Mouse (Mus musculus): ENCODE results near the gene Cpt1b.
"Not testable (repeated sequence)": the region's sequence is repeated elsewhere in the genome, so short reads cannot be mapped to it uniquely, and the experiment has no call there.

Cpt1b gene

GRCm38 (mm10) chr15:89432946-89433345 is 7.3 kb upstream of the Cpt1b start:
- no peak for DNase-seq (ENCODE audit: low spot score in 2 of 2)

DNA sequence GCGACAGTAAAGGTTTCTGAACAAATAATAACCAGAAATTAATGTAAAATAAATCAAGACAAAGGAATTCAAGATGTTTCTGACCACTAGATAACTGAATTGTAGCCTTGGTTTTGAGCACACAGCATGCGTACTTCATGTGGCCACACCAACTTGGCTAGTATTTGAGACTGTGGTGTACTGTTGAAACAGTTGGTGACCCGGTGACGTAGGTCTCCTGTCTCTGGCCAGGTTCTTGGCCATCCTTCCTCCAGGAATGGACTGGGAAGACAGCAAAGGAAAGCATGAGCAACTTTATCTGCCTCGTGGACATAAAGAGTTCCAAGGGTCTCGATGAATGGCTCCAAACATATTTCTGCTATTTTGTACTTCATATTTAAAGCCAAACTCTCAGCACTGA is 6.1 kb upstream of the Cpt1b start:
- no peak for DNase-seq (ENCODE audit: low spot score in 2 of 2)

GRCm38 (mm10) chr15:89431271-89431670 is 5.6 kb upstream of the Cpt1b start:
- DNase-seq (ENCODE audit: low spot score in 2 of 2), result no peak

DNA sequence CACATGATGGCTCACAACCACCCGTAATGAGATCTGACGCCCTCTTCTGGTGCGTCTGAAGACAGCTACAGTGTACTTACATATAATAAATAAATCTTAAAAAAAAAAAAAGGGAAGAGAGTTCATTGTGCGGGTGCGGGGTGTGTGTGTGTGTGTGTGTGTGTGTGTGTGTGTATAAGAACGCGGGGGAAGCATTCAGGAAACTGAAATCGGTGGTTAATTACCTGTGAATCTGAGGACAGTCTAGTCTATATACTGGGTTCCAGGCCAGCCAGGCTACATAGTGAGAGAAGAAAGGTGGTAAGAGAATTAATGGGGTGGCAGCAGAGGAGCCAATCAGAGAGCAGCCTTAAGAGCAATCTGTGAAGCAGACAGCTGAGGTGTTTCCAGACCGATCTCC is 5.1 kb upstream of the Cpt1b start:
- DNase-seq (ENCODE audit: low spot score in 2 of 2), result not testable (repeated sequence)

DNA sequence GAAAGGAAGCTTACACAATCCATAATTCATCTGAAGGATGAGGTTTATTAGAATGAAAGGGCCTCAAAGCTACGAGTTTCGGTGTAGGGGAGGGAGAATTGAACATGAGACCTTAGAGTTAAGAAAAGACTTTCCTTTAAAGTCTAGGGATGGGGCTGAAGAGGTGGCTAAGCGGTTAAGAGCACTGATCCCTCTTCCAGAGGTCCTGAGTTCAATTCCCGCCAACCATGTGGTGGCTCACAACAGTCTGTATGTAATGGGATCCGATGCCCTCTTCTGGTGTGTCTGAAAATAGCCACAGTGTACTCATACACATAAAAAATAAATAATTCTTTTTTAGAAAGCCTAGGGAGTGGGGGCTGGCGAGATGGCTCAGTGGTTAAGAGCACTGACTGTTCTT is 4.7 kb upstream of the Cpt1b start:
- DNase-seq (ENCODE audit: low spot score in 2 of 2), result no peak

- DNase-seq (ENCODE audit: low spot score in 2 of 2), result peak; percentile 96 to 97
Observed at GRCm38 (mm10) chr15:89429352-89430221, 3.9 kb upstream of the Cpt1b start, which contains the start of the genes C730034F03Rik, Gm44502 and Chkb. TSS of gene C730034F03Rik (plus strand) at chr15:89429589. TSS of gene Gm44502 (minus strand) at chr15:89429696. TSS of gene Chkb (minus strand) at chr15:89429908.

GRCm38 (mm10) chr15:89428821-89429351 is 3.2 kb upstream of the Cpt1b start:
- DNase-seq (ENCODE audit: low spot score in 2 of 2), result no peak

DNA sequence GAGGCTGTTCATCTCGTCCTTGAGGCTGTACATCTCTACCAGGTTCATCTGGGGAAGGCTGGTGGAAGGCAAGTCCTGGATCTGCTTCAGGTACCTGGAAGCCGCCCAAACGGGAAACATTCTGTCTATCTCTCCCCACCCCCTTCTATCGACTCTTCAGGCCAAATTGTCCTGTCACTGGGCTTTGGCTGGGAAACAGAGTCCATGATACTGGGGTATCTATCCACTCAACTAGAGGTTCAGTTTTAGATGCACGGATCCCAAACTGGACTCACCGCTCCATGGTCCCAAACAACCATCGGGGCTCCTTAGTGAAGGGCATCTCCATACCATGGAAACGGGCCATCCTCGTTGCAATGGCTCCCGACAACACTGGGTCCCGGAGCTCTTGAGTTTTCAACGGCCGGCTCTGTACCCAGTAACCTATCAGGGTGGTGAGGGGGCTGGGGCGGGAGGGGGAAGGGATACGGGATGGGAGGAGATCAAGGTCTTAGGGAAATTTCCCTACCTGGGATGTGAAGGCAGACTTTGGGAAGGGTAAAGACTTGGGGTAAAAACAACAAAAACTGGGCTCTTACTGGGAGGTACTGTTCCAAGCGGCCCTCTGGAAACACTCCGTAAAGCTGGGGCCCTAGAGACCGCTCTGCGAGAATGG is 2.6 kb upstream of the Cpt1b start:
- no peak for DNase-seq (ENCODE audit: low spot score in 2 of 2)

DNA sequence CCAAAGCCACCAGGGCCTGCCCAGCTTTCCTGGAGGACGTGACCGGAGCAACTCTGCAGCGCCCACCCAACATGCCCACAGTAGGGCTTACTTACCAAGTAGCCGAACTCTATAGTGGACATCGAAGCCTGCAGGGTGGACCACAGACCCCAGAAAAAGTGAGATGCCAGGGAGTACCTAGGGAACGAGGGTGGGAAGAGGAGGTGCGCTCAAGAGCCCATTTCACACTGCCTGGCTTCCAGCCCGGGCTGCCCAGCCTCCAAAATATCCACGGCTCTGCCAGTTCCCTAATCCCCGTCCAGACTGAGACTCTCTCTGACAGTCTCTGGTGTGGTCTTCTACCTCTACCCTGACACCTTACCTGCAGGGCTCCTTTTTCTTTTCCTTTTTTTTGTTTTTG is 1.1 kb upstream of the Cpt1b start:
- no peak for DNase-seq (ENCODE audit: low spot score in 2 of 2)

DNA sequence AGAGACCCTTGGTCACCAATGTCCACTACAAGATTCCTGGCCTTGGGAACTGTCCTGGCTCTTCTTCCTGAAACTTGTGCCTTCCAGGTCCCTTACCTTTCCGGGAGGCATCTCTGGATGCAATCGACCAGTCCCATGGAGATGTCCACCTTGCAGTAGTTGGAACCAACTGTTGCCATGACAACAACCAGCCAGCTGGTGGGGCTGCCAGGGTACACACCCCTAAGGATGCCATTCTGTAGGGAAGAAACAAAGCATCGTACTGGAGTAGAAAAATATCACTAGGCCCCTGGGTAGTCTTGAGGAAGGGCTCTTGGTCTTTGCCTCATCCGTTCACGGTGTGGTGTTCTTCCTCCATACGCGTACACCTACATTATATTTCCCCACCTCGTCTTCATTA is 1.0 kb downstream of the Cpt1b start:
- DNase-seq (ENCODE audit: low spot score in 2 of 2), result no peak

GRCm38 (mm10) chr15:89421938-89422337 is 3.7 kb downstream of the Cpt1b start:
- DNase-seq (ENCODE audit: low spot score in 2 of 2), result no peak

GRCm38 (mm10) chr15:89415282-89415681 is 10.4 kb downstream of the Cpt1b start:
- DNase-seq (ENCODE audit: low spot score in 2 of 2), result no peak

- DNase-seq (ENCODE audit: low spot score in 2 of 2), result no peak
Observed at GRCm38 (mm10) chr15:89410118-89410517, 15.5 kb downstream of the Cpt1b start, which contains the start of gene Syce3. TSS of gene Syce3 (minus strand) at chr15:89410503.

- no peak for DNase-seq (ENCODE audit: low spot score in 2 of 2)
Observed at GRCm38 (mm10) chr15:89406691-89407090, 19.0 kb downstream of the Cpt1b start.

DNA sequence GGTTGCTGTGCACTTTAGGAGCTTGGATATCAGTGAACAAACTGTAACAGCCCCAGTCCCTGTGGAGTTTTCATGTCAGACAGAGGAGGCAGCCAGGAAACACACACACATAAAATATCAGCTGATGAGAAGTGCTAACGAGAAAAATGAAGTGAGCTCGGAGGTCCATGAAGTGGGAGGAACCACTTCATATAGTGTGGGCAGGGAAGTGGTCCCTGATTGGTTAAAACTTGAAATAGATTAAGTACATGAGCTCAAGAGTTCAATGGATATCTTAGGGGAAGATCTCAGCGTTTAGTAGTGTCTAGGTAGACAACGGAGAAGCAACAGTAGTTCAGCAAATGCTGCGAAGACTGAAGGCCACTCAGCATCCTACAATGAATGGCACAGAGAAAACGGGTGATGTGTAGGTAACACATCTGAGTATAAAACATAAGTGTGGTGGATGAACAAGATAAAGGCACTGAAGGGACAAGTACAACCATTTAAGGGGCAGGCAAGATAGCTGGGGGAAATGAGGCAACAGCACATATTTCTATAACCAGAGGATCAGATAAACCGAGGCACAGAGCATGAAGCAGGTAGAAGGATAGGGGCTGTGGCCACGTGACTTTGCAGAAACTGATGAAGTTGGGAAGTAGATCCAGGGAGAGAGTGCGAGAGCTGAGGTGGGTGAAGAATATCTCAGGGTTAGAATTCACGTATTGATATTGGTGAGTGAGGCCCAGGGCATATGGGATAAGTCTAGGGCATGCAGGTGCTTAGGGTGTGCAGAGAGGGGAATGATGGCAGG is 20.6 kb downstream of the Cpt1b start:
- no peak for DNase-seq (ENCODE audit: low spot score in 2 of 2)

DNA sequence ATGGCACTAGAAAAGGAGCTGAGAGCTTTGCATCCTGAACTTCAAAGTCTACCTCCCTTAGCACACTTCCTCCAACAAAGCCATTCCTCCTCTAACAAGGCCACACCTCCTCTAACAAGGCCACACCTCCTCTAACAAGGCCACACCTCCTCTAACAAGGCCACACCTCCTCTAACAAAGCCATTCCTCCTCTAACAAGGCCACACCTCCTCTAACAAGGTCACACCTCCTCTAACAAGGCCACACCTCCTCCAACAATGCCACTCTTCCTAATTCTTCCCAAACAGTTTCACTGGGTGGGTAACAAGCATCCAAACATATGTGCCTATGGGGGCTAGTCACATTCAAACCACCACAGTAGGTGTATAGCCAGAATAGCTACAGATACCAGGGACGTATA is 23.2 kb downstream of the Cpt1b start:
- DNase-seq (ENCODE audit: low spot score in 2 of 2), result no peak

DNA sequence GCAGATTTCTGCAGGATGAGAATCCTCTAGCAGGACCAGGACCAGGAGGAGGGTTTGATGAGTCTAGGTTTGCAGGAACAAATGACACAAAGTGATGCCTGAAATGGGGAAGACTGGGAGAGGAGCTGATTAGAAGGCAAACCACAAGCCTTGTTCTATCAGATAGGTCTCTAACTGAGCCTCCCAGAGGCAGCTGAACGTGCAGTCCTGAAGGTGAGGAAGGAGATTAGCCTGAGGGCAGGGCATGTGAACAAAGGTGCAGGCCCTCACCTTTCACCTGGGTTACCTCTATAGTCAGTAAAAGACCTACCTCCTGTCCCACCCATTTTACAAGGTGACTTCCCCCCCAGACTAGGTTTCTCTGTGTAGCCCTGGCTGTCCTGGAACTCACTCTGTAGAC is 25.9 kb downstream of the Cpt1b start:
- no peak for DNase-seq (ENCODE audit: low spot score in 2 of 2)

DNA sequence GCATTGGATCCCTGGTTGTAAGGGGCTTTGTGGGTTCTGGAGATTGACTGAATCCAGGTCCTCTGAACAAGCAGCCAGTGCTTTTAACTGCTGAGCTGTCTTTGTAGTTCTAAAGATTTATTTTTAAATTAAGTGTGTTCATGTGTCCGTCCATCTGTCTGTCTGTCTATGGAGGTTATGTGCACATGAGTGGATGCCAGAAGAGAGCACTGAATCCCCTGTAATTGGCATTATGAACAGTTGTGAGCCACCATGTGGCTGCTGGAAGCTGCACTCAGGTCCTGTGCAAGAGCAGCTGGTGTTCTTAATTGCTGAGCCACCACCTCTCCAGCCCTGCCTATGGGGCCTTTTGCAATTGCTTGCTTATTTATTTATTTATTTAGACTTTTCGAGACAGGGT is 27.5 kb downstream of the Cpt1b start:
- DNase-seq (ENCODE audit: low spot score in 2 of 2), result no peak

- DNase-seq (ENCODE audit: low spot score in 2 of 2), result no peak
Observed at GRCm38 (mm10) chr15:89396883-89397282, 28.8 kb downstream of the Cpt1b start.

GRCm38 (mm10) chr15:89390081-89390480 is 35.6 kb downstream of the Cpt1b start:
- no peak for DNase-seq (ENCODE audit: low spot score in 2 of 2)

DNA sequence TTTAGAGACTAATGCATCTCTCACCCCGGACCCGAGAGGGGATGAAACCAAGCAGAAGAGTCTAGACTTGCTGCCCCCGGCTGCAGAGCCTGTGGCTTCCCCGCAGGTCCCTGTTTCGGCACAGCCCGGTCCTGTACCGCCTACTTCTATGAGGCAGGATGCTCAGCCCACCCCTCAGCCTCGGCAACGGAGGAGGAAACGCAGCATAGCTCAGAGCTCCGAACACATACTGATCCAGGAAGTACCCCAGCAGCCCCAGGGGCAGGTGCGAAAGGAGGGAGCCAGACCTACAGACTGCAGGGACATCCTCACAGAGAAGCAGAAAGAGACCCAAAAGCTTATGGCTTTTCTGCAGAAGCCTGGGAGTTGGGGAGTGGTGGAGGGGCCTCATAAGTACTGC is 38.5 kb downstream of the Cpt1b start:
- no peak for DNase-seq (ENCODE audit: low spot score in 2 of 2)

DNA sequence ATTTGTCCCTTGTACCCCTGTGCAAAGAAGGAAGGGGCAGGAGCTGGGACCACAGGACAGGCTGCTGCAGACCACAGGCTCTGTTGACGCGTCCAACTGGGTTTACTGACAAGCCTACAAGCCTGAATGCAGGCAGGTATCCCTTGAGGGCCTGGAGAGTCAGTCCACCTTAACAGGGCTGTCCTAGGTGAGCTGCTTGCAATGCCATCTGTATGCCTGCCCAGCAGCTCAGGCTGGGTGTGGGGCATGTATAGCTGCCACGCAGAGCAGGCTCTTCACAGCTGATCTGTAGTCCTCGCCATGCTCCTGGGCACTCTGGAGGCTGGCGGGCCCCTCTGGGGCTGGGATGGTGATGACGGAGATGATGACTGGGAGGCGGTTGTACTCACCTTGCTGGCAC is 41.0 kb downstream of the Cpt1b start, which contains the start of gene Klhdc7b:
TSS of gene Klhdc7b (plus strand) at position 301 of the 400 bp plus-strand sequence.
- no peak for DNase-seq (ENCODE audit: low spot score in 2 of 2)
